Mouse (Mus musculus): ENCODE measurements around the gene Slc5a9. TPM values are rescaled to one million over a fixed set of nuclear protein-coding genes. Genes with fewer than 3 reads are reported as not detected.
"Not testable (repeated sequence)": the region's sequence is repeated elsewhere in the genome, so short reads cannot be mapped to it uniquely, and the experiment has no call there.

Slc5a9 gene
- not detected in 2 replicates for polyA plus RNA-seq (2014; fragmentation: Nextera tagmentation; extraction: Ambion mirVana)

DNA sequence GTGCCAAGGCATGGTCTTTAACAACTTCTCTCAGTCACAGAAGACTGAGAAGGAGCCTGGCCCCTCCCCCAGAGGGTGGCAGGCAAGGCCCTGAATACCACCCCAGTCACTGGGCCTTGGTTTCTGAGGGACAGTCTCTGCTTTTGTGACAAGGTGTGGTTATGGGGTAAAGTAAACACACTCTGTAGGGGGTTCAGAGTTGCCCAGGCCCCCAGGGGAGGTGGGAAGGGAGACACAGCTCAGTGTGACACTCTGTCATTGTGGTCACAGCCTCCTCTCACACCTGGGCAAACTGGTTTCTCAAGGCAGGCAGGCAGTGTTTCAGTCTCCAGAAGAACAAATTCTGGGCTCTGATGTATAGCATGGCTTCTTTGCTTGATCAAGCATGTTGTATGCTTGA lies at the start of gene Slc5a9:
Gene Slc5a9, minus strand, starts transcription at position 144 of the 400 bp plus-strand sequence.
- H3K9me3 ChIP-seq (replicated peaks; ENCODE audit: control insufficient read depth, low read length) = no peaks in the 10 kb centered on the region
- H3K4me1 ChIP-seq (ENCODE audit: control insufficient read depth, insufficient read depth, low read length) = no peaks in the 10 kb centered on the region
- no peak for ATAC-seq (replicated peaks; ENCODE audit: insufficient number of reproducible peaks, low FRiP score, low TSS enrichment)
- no peak within 1 kb of the TSS for H3K9ac ChIP-seq (ENCODE audit: low read depth, low read length)
- no peak within 1 kb of the TSS for H3K4me3 ChIP-seq (ENCODE audit: low read depth, low read length)
- H3K36me3 ChIP-seq (ENCODE audit: control insufficient read depth, insufficient read depth, low read length) = no peaks in the 10 kb centered on the region
- no peaks in the 10 kb centered on the region for H3K27me3 ChIP-seq (ENCODE audit: control insufficient read depth, insufficient read depth, low read length)
- H3K4me2 ChIP-seq = no peak within 1 kb of the TSS
- no peak within 1 kb of the TSS for H3K27ac ChIP-seq (ENCODE audit: low read depth, low read length)

DNA sequence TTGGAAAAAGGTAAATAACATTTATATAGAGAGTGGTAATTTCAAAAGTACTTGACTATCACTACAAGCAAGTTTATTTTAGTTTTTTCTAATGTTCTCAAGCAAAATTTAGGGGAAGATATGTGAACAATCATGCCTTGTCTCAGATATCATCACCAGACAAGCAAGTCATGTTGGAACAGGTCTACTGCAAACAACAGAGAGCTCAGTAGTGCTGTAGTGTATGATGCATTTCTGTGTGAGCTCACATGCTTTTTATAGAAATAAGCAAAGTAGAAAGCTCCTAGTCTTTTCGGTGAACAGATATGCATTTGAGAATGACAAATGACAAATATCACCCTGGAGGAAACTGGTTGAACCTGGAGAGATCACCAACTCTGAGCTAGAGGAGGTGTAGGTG lies 16.4 kb upstream of the Slc5a9 start, which contains the start of gene Skint8:
Gene Skint8, plus strand, starts transcription at position 301 of the 400 bp plus-strand sequence.
- ATAC-seq (replicated peaks; ENCODE audit: insufficient number of reproducible peaks, low FRiP score, low TSS enrichment) = no peak
- Histone ChIP-seq H3K9me3 (replicated peaks; ENCODE audit: control insufficient read depth, low read length) (no peaks in the 10 kb centered on the region), H3K27ac (ENCODE audit: low read depth, low read length) (no peak within 1 kb of the TSS), H3K4me2 (no peak within 1 kb of the TSS), H3K27me3 (ENCODE audit: control insufficient read depth, insufficient read depth, low read length) (no peaks in the 10 kb centered on the region), H3K4me1 (ENCODE audit: control insufficient read depth, insufficient read depth, low read length) (no peaks in the 10 kb centered on the region), H3K4me3 (ENCODE audit: low read depth, low read length) (no peak within 1 kb of the TSS), H3K9ac (ENCODE audit: low read depth, low read length) (no peak within 1 kb of the TSS), H3K36me3 (ENCODE audit: control insufficient read depth, insufficient read depth, low read length) (no peaks in the 10 kb centered on the region)
- 77% methylated on average over 1 of the region's 1 CpGs for WGBS (ENCODE audit: insufficient replicate concordance)

DNA sequence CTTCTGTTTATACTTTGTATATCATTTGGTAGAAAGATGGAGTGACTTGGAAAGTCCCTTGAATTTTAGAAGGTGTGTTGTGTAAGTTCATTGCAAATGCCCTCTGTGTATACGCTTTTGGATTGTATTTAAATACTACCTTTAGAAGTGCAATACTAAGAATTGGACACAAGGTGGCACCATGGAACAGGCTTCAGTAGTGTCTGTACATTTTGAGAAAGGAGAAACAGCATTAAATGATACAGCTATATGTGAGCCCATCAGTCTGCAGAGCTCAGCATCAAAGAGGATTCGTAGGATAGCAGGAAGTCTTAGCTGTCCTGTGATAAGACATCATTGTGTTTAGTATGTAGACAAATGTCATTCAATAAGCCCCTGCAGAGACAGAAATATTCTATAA lies 5.2 kb upstream of the Slc5a9 start:
- 36% methylated on average over 2 of the region's 2 CpGs for WGBS (ENCODE audit: insufficient replicate concordance)
- H3K4me2 ChIP-seq = no peak overlapping the region
- no peak for ATAC-seq (replicated peaks; ENCODE audit: insufficient number of reproducible peaks, low FRiP score, low TSS enrichment)
- no peaks in the 10 kb centered on the region for H3K27me3 ChIP-seq (ENCODE audit: control insufficient read depth, insufficient read depth, low read length)
- no peak overlapping the region for H3K27ac ChIP-seq (ENCODE audit: low read depth, low read length)
- no peak overlapping the region for H3K4me3 ChIP-seq (ENCODE audit: low read depth, low read length)
- no peaks in the 10 kb centered on the region for H3K4me1 ChIP-seq (ENCODE audit: control insufficient read depth, insufficient read depth, low read length)
- H3K9me3 ChIP-seq (replicated peaks; ENCODE audit: control insufficient read depth, low read length) = no peaks in the 10 kb centered on the region
- no peaks in the 10 kb centered on the region for H3K36me3 ChIP-seq (ENCODE audit: control insufficient read depth, insufficient read depth, low read length)
- H3K9ac ChIP-seq (ENCODE audit: low read depth, low read length) = no peak overlapping the region

DNA sequence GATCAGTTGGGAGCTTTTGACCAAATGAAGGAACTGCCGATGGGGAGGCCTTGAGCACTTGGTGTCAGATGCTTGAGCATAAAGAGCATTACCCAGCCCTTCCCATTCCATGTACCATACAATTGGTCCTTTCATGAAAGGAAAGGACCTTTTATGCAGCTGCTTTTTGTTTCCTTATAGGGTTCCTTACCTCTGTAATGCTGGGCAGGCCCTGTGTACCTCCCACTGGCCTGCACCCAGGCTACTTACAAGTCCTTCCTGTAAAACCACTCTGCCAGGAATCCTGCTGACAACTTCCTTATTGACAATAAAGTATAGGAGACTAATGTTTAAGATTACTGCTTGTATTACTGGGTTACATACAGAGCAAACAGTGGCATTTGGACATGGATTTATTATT lies 1.2 kb downstream of the Slc5a9 start:
- Histone ChIP-seq H3K4me3 (ENCODE audit: low read depth, low read length) (no peak overlapping the region), H3K4me2 (no peak overlapping the region), H3K36me3 (ENCODE audit: control insufficient read depth, insufficient read depth, low read length) (no peaks in the 10 kb centered on the region), H3K27me3 (ENCODE audit: control insufficient read depth, insufficient read depth, low read length) (no peaks in the 10 kb centered on the region), H3K27ac (ENCODE audit: low read depth, low read length) (no peak overlapping the region), H3K9ac (ENCODE audit: low read depth, low read length) (no peak overlapping the region), H3K4me1 (ENCODE audit: control insufficient read depth, insufficient read depth, low read length) (no peaks in the 10 kb centered on the region), H3K9me3 (replicated peaks; ENCODE audit: control insufficient read depth, low read length) (no peaks in the 10 kb centered on the region)
- 75% methylated on average over 1 of the region's 1 CpGs for WGBS (ENCODE audit: insufficient replicate concordance)
- ATAC-seq (replicated peaks; ENCODE audit: insufficient number of reproducible peaks, low FRiP score, low TSS enrichment) = no peak

- ATAC-seq (replicated peaks; ENCODE audit: insufficient number of reproducible peaks, low FRiP score, low TSS enrichment) = not testable (repeated sequence)
Observed at GRCm38 (mm10) chr4:111900491-111900890, 2.2 kb downstream of the Slc5a9 start.

DNA sequence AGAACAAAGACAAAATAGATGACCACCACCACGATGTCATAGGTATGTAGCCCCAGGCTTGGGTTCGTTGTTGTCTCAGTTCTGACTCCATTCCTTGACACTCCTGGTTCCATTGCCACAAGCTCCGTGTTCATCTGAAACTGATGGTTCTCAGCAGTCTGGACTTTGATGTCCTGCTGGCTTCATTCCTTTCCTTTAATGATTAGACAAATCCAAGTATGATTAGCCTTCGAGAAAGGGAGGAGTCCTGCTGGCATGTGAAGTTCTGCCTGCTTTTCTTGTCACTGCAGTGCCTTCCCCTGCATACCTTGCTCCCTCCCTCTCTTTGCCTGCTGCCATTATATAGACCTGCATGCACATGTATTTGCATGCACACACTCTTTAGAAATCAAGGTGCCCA lies 4.2 kb downstream of the Slc5a9 start:
- Histone ChIP-seq H3K4me2 (no peak overlapping the region), H3K9me3 (replicated peaks; ENCODE audit: control insufficient read depth, low read length) (no peaks in the 10 kb centered on the region), H3K36me3 (ENCODE audit: control insufficient read depth, insufficient read depth, low read length) (no peaks in the 10 kb centered on the region), H3K27ac (ENCODE audit: low read depth, low read length) (no peak overlapping the region), H3K9ac (ENCODE audit: low read depth, low read length) (no peak overlapping the region), H3K27me3 (ENCODE audit: control insufficient read depth, insufficient read depth, low read length) (no peaks in the 10 kb centered on the region), H3K4me3 (ENCODE audit: low read depth, low read length) (no peak overlapping the region), H3K4me1 (ENCODE audit: control insufficient read depth, insufficient read depth, low read length) (no peaks in the 10 kb centered on the region)
- 70% methylated on average over 4 of the region's 4 CpGs for WGBS (ENCODE audit: insufficient replicate concordance)
- no peak for ATAC-seq (replicated peaks; ENCODE audit: insufficient number of reproducible peaks, low FRiP score, low TSS enrichment)

More at GRCm38 (mm10) chr4:111900491-111900890, 2.2 kb downstream of the Slc5a9 start:
- not testable (repeated sequence) for H3K9ac ChIP-seq (ENCODE audit: low read depth, low read length); H3K4me3 ChIP-seq (ENCODE audit: low read depth, low read length); H3K36me3 ChIP-seq (ENCODE audit: control insufficient read depth, insufficient read depth, low read length); H3K9me3 ChIP-seq (replicated peaks; ENCODE audit: control insufficient read depth, low read length); H3K27ac ChIP-seq (ENCODE audit: low read depth, low read length); H3K27me3 ChIP-seq (ENCODE audit: control insufficient read depth, insufficient read depth, low read length); H3K4me2 ChIP-seq; H3K4me1 ChIP-seq (ENCODE audit: control insufficient read depth, insufficient read depth, low read length)
- 54% methylated on average over 1 of the region's 1 CpGs for WGBS (ENCODE audit: insufficient replicate concordance)

DNA sequence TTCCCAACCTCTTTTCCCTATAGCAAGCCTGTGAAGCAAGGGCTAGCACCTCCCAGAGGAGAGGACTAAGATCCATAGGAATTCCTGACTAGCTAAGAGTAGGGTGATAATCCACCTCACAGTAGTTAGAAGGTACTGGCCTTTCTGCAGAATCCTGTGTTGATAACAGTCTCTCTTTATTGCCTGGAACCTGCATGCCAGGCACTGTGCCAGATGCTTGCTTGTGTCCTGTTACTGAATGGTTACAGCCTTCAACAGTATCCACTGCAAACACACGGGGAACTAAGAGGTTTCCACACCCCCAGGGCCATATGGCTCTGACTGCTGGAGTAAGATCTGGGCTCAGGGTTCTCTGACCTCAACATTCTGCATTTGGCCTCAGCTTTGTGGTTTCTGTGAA lies 5.0 kb downstream of the Slc5a9 start:
- ATAC-seq (replicated peaks; ENCODE audit: insufficient number of reproducible peaks, low FRiP score, low TSS enrichment) = no peak
- WGBS (ENCODE audit: insufficient replicate concordance) = 40% methylated on average over 1 of the region's 1 CpGs
- no peaks in the 10 kb centered on the region for H3K4me1 ChIP-seq (ENCODE audit: control insufficient read depth, insufficient read depth, low read length)

GRCm38 (mm10) chr4:111892138-111892537 lies 10.6 kb downstream of the Slc5a9 start:
- no peak overlapping the region for H3K9ac ChIP-seq (ENCODE audit: low read depth, low read length)
- no peak overlapping the region for H3K4me2 ChIP-seq
- H3K4me1 ChIP-seq (ENCODE audit: control insufficient read depth, insufficient read depth, low read length) = no peaks in the 10 kb centered on the region
- no peaks in the 10 kb centered on the region for H3K36me3 ChIP-seq (ENCODE audit: control insufficient read depth, insufficient read depth, low read length)
- no peaks in the 10 kb centered on the region for H3K9me3 ChIP-seq (replicated peaks; ENCODE audit: control insufficient read depth, low read length)
- no peak overlapping the region for H3K4me3 ChIP-seq (ENCODE audit: low read depth, low read length)
- H3K27ac ChIP-seq (ENCODE audit: low read depth, low read length) = no peak overlapping the region
- ATAC-seq (replicated peaks; ENCODE audit: insufficient number of reproducible peaks, low FRiP score, low TSS enrichment) = no peak
- H3K27me3 ChIP-seq (ENCODE audit: control insufficient read depth, insufficient read depth, low read length) = no peaks in the 10 kb centered on the region

More for the DNA sequence above, 5.0 kb downstream of the Slc5a9 start:
- Histone ChIP-seq H3K4me3 (ENCODE audit: low read depth, low read length) (no peak overlapping the region), H3K36me3 (ENCODE audit: control insufficient read depth, insufficient read depth, low read length) (no peaks in the 10 kb centered on the region), H3K27me3 (ENCODE audit: control insufficient read depth, insufficient read depth, low read length) (no peaks in the 10 kb centered on the region), H3K27ac (ENCODE audit: low read depth, low read length) (no peak overlapping the region), H3K9ac (ENCODE audit: low read depth, low read length) (no peak overlapping the region), H3K4me2 (no peak overlapping the region), H3K9me3 (replicated peaks; ENCODE audit: control insufficient read depth, low read length) (no peaks in the 10 kb centered on the region)

- no peak overlapping the region for H3K4me3 ChIP-seq (ENCODE audit: low read depth, low read length)
- H3K9me3 ChIP-seq (replicated peaks; ENCODE audit: control insufficient read depth, low read length) = no peaks in the 10 kb centered on the region
- 20% methylated on average over 4 of the region's 4 CpGs for WGBS (ENCODE audit: insufficient replicate concordance)
- H3K9ac ChIP-seq (ENCODE audit: low read depth, low read length) = no peak overlapping the region
- no peaks in the 10 kb centered on the region for H3K27me3 ChIP-seq (ENCODE audit: control insufficient read depth, insufficient read depth, low read length)
- H3K4me2 ChIP-seq = no peak overlapping the region; the same call in 1 of the 2 replicates
- no peaks in the 10 kb centered on the region for H3K36me3 ChIP-seq (ENCODE audit: control insufficient read depth, insufficient read depth, low read length)
- H3K4me1 ChIP-seq (ENCODE audit: control insufficient read depth, insufficient read depth, low read length) = no peaks in the 10 kb centered on the region
- ATAC-seq (replicated peaks; ENCODE audit: insufficient number of reproducible peaks, low FRiP score, low TSS enrichment) = peak; percentile 23; the same call in 1 of the 2 replicates
- H3K27ac ChIP-seq (ENCODE audit: low read depth, low read length) = no peak overlapping the region
Observed at GRCm38 (mm10) chr4:111886607-111887006, 16.1 kb downstream of the Slc5a9 start.

All from heart, embryonic 11.5 days (tissue).